Mouse (Mus musculus): ENCODE data around the gene Rdx.

Gene Rdx

DNA sequence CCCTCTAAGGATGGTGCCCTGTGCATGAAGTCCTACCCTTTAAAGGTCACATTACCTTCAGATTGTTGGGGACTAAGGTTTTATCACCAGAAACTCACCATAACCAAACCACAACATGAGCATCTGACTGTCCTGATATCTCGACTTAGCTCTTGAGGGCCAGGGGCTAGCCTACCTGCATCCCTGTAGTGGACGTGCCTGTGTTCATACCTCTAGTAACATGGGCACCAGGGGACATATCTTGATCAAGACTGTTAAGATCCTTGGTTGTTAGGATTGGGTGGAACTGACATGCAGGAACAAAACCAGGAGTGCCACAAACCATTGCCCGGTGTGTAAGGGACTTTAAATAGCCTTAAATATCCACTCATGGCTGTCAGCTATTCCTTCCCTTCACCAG lies 60.2 kb downstream of the Rdx start:
- CTCF ChIA-PET: no interaction called here

DNA sequence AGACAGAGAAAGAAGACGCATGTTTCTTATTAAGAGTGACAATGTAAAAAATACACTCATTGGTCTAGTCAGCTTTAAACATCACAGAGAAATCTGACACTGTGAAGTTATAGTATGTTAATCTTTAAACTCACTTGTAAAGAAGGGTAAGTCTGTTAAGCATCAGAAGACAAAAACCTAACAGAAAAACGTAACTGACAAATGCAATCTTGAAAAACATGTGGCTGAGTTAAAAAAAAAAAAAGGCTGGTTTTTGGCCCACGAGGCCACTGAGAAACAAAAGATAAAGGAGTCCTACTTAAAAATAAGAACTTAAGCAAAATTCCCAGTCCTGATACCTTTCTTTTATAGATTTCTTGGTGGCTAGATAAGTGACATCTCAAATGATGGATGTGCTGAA lies 63.8 kb downstream of the Rdx start:
- CTCF ChIA-PET: interaction anchor here (0.7 kb wide), 1 partner anchor 177 kb away, joined by 6 read pairs; no protein-coding TSS in a partner anchor

DNA sequence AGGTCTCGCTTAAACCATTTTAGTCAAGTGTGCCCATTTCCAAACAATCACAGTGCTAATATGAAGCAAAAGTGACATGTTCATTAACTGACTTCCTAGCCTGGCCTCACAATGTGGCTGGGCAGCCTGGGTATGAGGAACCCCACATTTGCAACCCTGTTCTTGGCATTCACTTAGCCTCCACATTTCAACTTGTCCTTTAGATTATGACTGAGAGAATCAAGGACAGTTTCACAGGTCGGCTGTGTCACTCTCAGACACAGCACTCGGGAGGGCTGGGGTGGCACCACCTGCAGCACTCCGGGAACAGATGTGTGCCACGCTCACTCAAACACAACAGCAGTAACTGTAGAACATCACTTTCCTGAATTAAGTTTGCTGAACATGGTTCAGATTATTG lies 66.1 kb downstream of the Rdx start:
- CTCF ChIA-PET: no interaction called here

DNA sequence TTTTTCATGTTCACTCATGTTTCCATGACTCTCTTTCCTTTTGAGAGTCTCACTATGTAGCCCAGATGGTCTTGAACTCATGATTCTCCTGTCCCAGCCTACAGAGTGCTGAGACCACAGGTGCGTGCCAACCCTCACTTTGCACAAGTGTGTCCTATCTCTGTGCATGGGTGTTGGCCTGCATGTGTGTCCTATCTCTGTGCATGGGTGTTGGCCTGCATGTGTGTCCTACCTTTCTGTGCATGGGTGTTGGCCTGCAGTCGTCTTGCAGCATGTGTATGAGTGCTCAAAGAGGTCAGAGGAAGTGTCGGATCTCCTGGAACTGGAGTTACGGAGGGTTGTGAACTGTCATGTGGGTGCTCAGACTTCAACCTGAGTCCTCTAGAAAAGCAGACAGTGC lies 72.2 kb downstream of the Rdx start:
- CTCF ChIA-PET: interaction anchor here (0.6 kb wide), 1 partner anchor 214 kb away, joined by 3 read pairs; no protein-coding TSS in a partner anchor

DNA sequence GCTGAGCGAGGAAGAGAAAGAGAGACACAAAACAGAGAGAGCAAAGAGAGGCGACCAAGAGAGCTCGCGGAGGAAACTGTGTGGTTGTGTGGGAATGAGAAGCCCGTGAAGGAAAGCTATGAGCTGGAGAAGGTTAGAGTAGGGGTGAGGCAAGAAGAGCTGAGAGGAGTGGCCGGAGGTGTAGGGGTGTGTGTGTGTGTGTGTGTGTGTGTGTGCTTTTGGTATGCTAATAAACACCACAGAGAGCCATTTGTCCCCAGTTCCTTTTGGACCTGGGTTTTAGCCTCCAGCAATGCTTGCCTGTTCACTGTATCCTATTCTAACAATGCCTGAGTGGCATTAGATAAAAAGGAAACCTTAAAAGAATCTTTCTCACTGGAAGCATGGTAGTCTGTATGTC lies 78.3 kb downstream of the Rdx start:
- CTCF ChIA-PET: interaction anchor here (0.5 kb wide), 1 partner anchor 975 kb away, joined by 5 read pairs; no protein-coding TSS in a partner anchor

DNA sequence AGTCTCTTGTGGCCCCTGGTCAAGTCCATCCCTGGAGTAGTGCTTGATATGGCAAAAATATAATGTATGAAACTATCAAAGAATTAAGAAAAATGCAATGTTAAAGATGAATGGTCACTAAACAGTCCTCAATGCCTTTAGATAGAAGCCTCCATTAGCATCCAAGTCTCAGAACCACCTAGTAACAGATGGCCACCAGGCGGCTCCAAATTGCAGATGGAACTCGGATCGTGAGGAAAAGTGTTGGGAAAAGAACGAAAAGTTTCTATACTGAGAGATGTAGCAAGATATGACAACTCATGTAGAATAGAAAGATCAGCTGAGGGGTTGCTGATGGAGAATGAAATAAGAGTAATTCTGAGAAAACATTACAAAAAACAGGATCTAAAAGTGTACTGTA lies 83.4 kb downstream of the Rdx start:
- CTCF ChIA-PET: interaction anchor here (0.6 kb wide), 1 partner anchor 27 kb away, joined by 3 read pairs; no protein-coding TSS in a partner anchor

DNA sequence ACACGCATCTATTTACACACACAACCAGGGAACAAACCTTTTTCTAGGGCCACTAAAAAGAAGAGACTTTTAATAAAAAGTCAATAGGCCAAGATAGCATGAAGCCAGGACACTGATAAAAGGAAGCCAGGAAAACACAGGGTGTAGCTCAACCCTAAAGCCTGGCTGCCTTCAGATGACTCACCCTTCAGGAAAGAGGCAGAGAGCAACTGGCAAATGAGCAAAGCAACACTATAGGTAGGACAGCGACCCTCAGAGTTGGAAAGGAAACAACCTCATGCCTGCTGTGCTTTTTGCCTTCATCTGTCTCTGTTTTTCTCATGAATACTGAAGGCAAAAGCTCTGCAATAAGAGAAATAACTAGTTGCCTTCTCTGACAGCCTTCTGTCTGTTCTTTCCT lies 85.8 kb downstream of the Rdx start:
- CTCF ChIA-PET: no interaction called here

Measured in spleen, embryonic (tissue).